Mouse (Mus musculus): ENCODE measurements around the gene Rnf214.

DNA sequence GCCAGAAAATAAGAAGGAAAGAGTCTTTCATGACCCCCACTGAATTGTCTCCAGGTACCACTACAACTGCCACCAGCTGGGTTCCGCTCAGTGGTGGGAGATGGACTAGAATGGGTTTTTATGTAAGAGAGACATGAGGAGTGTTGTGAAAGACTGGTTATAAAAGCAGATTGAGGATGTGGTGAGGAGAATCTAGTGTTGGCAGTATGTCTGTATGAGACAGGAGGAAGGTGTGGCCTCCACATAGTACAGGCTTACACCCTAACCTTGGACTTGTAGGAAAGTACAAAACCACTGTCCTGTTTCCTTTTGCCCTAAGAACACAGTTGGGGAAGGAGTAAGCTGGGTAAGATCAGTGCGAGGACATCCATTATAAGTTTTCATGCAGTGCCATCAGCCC is 53.0 kb downstream of the Rnf214 start:
- TF ChIP-seq CTCF (conservative IDR thresholded peaks at IDR 0.05; ENCODE audit: low read length): no peak
- TF ChIP-seq NANOG (IDR thresholded peaks at IDR 0.05; ENCODE audit: borderline replicate concordance, low read length): no peak

All from E14TG2a.4 (cell line).